Mouse (Mus musculus) cerebellum, adult 2 months (tissue): ENCODE data around the gene Fam240a. TPM values are rescaled to one million over a fixed set of nuclear protein-coding genes. Genes with fewer than 3 reads are reported as not detected.

ENCODE experiments used
- DNase-seq, 2 experiments: peaks; one replicate each; pipeline ENCODE4 v3.0.0; 2021
- H3K27ac ChIP-seq: fragments of 200-500 bp; 2 replicates; pipeline ENCODE4 v1.5.1; 2012; ENCODE audit warnings: low read length, control low read depth, inconsistent platforms; ENCODE audit not compliant: insufficient read depth
- H3K27me3 ChIP-seq: fragments of 200-500 bp; 2 replicates; pipeline ENCODE4 v1.6.1; 2012; ENCODE audit warnings: inconsistent platforms, mild to moderate bottlenecking, low read length, moderate library complexity; ENCODE audit not compliant: control insufficient read depth, insufficient read depth
- H3K4me1 ChIP-seq: fragments of 200-500 bp; 2 replicates; pipeline ENCODE4 v1.6.1; 2011; ENCODE audit warnings: low read length; ENCODE audit not compliant: control insufficient read depth, insufficient read depth
- H3K4me3 ChIP-seq: fragments of 200-500 bp; replicated peaks from 2 replicates; pipeline ENCODE3; 2011; ENCODE audit warnings: mild to moderate bottlenecking, low read depth, low read length, control low read depth; ENCODE audit not compliant: insufficient read depth
- CTCF ChIP-seq: fragments of 200-500 bp; IDR thresholded peaks from 2 replicates; pipeline ENCODE4 v1.5.1; 2011; ENCODE audit warnings: low read depth, mild to moderate bottlenecking, control low read depth, low read length, moderate library complexity, borderline replicate concordance; ENCODE audit not compliant: insufficient read depth
- POLR2A ChIP-seq: fragments of 200-500 bp; IDR thresholded peaks from 2 replicates; pipeline ENCODE4 v1.6.1; 2011; ENCODE audit warnings: low read length, control low read depth, borderline replicate concordance; ENCODE audit not compliant: insufficient read depth
- WGBS: fragments of 180-500 bp; shearing (Covaris S2); methylation state at CpG from one replicate; pipeline ENCODE4 v1.1.7; 2018; 5-methylcytosine and 5-hydroxymethylcytosine counted together
- polyA plus RNA-seq: library from polyadenylated mRNA; depleted of rRNA; stranded (reverse); fragments of >200 nt; gene quantifications from 2 replicates; pipeline ENCODE4 v1.2.3, GENCODE M21; 2012

Fam240a gene
- polyA plus RNA-seq, 1 experiment, result not detected

DNA sequence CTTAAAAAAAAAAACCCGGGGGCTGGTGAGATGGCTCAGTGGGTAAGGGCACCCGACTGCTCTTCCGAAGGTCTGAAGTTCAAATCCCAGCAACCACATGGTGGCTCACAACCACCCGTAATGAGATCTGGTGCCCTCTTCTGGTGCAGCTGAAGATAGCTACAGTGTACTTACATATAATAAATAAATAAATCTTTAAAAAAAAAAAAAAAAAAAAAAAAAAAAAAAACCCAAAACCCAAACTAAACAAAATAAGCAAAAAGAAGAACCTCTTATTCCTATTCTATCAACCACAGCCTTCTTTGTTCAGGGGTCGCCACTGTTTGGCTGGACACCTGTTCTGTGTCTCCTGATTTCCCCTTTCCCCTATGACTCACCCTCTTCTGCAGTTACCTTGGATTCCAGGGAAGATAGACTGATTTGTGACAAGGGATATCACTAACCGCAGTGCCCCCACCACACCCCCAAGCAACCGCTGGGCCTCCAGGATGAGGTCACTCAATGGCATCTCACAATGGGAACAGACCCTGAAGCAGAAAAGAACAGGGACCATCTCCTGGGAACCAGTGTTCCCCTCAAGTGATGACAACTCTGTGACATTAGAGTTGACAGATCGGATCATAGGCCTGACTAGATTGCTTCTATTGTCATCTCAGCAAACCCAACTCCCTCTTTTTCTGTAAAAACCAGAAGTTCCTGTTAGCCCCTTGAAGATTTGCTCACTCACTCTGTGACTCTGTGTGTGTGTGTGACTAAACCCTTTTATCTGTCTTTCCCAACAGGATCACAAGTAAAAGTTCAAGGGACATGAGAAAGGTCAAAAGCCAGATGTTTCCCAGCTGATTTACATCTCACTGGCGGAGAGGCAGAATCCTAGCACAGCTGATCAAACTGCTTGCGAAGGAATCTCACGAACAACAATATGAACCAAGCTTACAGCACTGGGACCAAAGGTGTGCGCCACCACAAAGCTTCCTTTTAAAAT, 21.1 kb upstream of the Fam240a start:
- no peak overlapping the region for H3K27ac ChIP-seq
- no peak for DNase-seq
- H3K27me3 ChIP-seq, result no peaks in the 10 kb centered on the region
- 87% methylated on average over 12 of the region's 12 CpGs for WGBS
- no peak overlapping the region for H3K4me3 ChIP-seq
- peaks cover 5% of the 10 kb centered on the region for H3K4me1 ChIP-seq
- TF ChIP-seq POLR2A, result no peak
- TF ChIP-seq CTCF, result no peak

DNA sequence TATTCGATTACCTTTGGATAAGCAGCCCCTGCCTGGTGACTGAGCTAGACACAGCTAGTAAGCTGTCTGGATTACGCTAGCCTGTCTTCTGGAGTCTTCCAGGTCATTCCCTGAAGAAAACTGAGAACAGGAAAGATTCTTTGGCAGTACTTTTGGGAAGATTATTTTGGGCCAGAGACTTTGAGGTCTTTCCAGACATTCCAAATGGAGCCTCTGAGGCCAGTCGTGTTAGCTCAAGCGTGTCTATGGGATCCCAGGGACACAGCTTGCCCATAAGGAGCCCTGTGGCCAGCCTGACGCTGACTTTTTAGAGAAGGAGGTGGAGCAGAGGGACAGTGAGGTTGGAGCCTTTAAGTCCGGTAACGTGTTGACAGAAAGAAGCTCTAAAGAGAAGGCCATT, 19.3 kb upstream of the Fam240a start:
- Histone ChIP-seq H3K27ac (0 out of 2 replicates have a peak overlapping the region, but pooled peaks have one; percentile 23), H3K4me1 (peaks cover 5% of the 10 kb centered on the region), H3K4me3 (no peak overlapping the region), H3K27me3 (no peaks in the 10 kb centered on the region)
- peak in 1 of 2 experiments; percentile 9 for DNase-seq
- WGBS, result 50% methylated on average over 7 of the region's 7 CpGs
- TF ChIP-seq CTCF (no peak), POLR2A (no peak)

DNA sequence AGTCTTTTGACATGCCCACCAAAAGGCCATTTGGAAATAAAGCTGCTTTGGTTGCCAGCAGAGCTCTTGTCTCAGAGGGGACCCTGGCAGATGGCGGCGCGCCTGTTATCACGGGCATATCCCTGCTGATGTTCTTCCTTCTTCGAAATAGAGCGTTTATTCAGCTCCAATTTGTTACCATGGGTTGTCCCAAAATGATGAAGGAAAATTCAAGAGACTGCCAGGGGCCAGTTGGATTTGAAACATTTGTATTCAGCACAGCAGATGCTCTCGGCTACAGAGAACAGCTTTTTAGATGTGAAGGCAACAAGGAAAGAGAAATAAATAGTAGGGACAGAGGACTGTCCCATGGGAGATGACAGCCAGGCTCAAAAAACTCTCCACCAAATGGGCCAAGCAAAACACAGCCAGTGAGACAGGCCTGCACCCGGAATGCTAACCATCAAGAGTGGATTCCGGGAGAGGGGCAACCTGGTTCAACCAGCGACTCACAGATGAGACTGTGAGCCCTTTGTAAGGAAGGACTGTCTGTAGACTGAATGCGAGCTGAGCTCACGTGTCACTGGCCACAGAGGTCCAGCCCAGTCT, 17.3 kb upstream of the Fam240a start:
- H3K4me3 ChIP-seq, result no peak overlapping the region
- H3K27me3 ChIP-seq, result no peaks in the 10 kb centered on the region
- TF ChIP-seq POLR2A, result no peak
- peak overlapping the region; percentile 67; the same call in 1 of the 2 replicates for H3K27ac ChIP-seq
- WGBS, result 26% methylated on average over 12 of the region's 12 CpGs
- H3K4me1 ChIP-seq, result peaks cover 5% of the 10 kb centered on the region
- peak; percentile 29 to 59 for DNase-seq

DNA sequence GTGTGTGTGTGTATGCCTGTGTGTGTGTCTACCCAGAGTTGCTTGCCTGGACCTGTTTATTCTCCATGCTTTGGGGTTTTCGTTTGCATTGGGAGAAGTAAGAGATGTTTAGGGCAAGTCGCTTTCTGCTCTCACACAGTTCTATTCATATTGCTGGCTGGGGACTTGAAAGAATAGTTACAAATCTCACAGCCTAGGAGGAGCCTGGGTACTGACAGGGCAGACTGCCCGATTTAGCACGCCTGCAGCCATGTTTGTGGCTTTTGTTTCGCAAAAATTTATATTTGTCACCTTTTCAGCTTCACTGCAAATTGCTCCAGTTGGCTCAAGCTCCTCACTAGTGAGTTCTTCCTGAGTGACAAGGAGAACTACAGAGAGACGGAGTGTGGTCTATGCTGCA, 14.9 kb upstream of the Fam240a start:
- peak in 1 of 2 experiments; percentile 9 for DNase-seq
- H3K4me3 ChIP-seq, result no peak overlapping the region
- peaks cover 5% of the 10 kb centered on the region for H3K4me1 ChIP-seq
- 35% methylated on average over 6 of the region's 6 CpGs for WGBS
- H3K27me3 ChIP-seq, result no peaks in the 10 kb centered on the region
- H3K27ac ChIP-seq, result no peak overlapping the region
- TF ChIP-seq POLR2A, result no peak
- no peak for TF ChIP-seq CTCF

DNA sequence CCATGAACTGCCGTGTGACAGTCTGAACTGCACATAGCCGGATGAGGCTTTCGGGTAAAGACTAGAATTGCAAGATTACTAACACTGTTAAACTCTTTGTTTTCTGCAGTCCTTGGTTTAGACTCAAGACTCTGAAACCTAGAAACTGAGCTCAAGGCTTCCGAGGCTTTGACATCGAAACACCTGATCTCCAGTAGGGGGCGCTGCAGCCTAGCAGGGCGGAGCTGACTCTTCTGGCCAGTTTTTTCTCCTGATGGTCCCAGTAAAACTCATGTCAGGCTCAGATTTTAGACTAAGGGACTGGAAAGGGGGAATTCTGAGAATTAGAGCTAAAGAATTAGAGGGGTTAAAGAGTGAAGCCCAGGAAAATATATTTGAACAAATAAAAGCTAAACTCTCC, 6.1 kb upstream of the Fam240a start:
- peak; percentile 67; the same call in 1 of the 2 replicates for TF ChIP-seq CTCF
- TF ChIP-seq POLR2A, result no peak
- H3K4me1 ChIP-seq, result no peaks in the 10 kb centered on the region
- no peak overlapping the region for H3K4me3 ChIP-seq
- no peak overlapping the region for H3K27ac ChIP-seq
- 17% methylated on average over 7 of the region's 7 CpGs for WGBS
- DNase-seq, result peak; percentile 31 to 32
- no peaks in the 10 kb centered on the region for H3K27me3 ChIP-seq

DNA sequence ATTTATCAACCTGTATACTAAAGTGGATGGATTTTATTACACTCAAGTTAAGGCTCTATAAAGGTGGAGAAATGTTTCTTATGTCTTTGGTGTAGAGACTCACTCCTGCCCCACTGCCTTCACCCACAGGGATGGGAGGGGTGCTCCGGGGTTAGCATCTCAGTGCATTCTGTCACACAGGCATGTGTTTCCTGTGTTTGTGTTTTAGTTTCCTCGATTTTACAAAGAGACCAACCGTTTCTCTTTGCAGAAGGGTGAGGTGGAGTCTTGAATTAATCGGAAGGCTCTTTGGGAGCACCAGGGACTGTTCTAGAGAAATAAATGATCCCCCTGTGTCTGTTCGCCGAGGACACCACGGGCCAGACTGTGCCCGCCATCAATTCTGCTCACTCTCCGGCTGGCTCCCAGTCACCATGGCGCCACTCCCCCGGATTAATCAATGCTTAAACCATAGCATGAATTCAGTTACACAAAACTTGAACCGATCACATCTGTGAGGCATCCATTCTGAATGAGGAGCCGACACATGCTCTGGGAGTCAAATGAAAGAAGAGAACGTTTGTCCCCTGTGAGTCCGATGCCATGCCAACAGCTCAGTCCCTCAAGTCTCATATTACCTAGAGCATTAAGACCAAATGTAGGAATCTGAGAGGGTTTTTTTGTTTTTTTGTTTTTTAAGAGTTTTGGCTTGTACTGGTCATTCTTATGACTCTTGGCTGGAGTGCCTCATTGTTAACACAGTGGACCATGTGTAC, 4.2 kb upstream of the Fam240a start:
- no peaks in the 10 kb centered on the region for H3K27me3 ChIP-seq
- 59% methylated on average over 15 of the region's 15 CpGs for WGBS
- no peak for TF ChIP-seq CTCF
- TF ChIP-seq POLR2A, result no peak
- no peak for DNase-seq
- H3K27ac ChIP-seq, result no peak overlapping the region
- H3K4me1 ChIP-seq, result no peaks in the 10 kb centered on the region
- no peak overlapping the region for H3K4me3 ChIP-seq

DNA sequence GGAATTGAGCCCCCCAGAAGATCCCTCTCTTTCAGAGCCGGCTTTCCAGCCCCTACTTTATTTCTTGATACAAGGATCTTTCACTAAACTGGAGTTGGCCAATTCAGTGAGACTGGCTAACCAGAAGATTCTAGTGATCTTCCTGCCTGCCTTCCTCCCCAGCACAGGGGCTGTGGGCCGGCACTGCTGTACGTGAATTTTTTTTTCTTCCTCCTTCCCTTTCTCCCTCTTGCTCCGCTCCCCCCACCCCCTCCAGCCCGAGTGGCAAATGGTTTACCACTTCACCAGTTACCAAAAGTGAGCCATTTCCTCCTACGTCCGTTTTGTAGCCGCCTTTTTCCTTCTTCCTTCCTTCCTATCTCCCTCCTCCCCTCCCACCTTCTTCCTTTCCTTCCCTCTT, 1.2 kb downstream of the Fam240a start:
- Histone ChIP-seq H3K4me3 (no peak overlapping the region), H3K27ac (no peak overlapping the region), H3K4me1 (no peaks in the 10 kb centered on the region), H3K27me3 (no peaks in the 10 kb centered on the region)
- TF ChIP-seq POLR2A, result no peak
- no peak for TF ChIP-seq CTCF
- 75% methylated on average over 8 of the region's 8 CpGs for WGBS
- DNase-seq, result no peak
